Mouse (Mus musculus): Measurements from ENCODE around the gene Slc35a5. TPM values are rescaled to one million over a fixed set of nuclear protein-coding genes. Genes with fewer than 3 reads are reported as not detected.

The Slc35a5 gene
- total RNA-seq, 4 experiments from 2014 or later, result 8.8 to 12.6 (median 10.2) TPM

- no peak for DNase-seq (ENCODE audit: low spot score)
Measured at GRCm38 (mm10) chr16:45117200-45117599, 41.3 kb downstream of the Slc35a5 start.

GRCm38 (mm10) chr16:45110498-45110897, 48.0 kb downstream of the Slc35a5 start:
- peak; percentile 61 for DNase-seq (ENCODE audit: low spot score)

- no peak for DNase-seq (ENCODE audit: low spot score)
Measured at GRCm38 (mm10) chr16:45108203-45108878, 50.2 kb downstream of the Slc35a5 start.

- no peak for DNase-seq (ENCODE audit: low spot score)
Measured at GRCm38 (mm10) chr16:45104993-45105392, 53.5 kb downstream of the Slc35a5 start.

- peak; percentile 63 for DNase-seq (ENCODE audit: low spot score)
Measured at GRCm38 (mm10) chr16:45100892-45101291, 57.6 kb downstream of the Slc35a5 start.

- no peak for DNase-seq (ENCODE audit: low spot score)
Measured at GRCm38 (mm10) chr16:45098886-45099210, 59.7 kb downstream of the Slc35a5 start.

GRCm38 (mm10) chr16:45098186-45098885, 60.2 kb downstream of the Slc35a5 start:
- no peak for DNase-seq (ENCODE audit: low spot score)

- DNase-seq (ENCODE audit: low spot score), result no peak
Measured at GRCm38 (mm10) chr16:45097467-45097866, 61.0 kb downstream of the Slc35a5 start.

GRCm38 (mm10) chr16:45095561-45096482, 62.7 kb downstream of the Slc35a5 start:
- DNase-seq (ENCODE audit: low spot score), result no peak

- no peak for DNase-seq (ENCODE audit: low spot score)
Measured at GRCm38 (mm10) chr16:45095030-45095429, 63.5 kb downstream of the Slc35a5 start.

- no peak for DNase-seq (ENCODE audit: low spot score)
Measured at GRCm38 (mm10) chr16:45094136-45094756, 64.3 kb downstream of the Slc35a5 start.

GRCm38 (mm10) chr16:45093137-45093731, 65.3 kb downstream of the Slc35a5 start, which contains the start of gene Ccdc80:
Gene Ccdc80, plus strand, starts transcription at chr16:45093402.
- DNase-seq (ENCODE audit: low spot score), result peak; percentile 53

- peak; percentile 78 for DNase-seq (ENCODE audit: low spot score)
Measured at GRCm38 (mm10) chr16:45090005-45090404, 68.5 kb downstream of the Slc35a5 start.

Other genes starting within 250 kb of the Slc35a5 start
- not detected for gene Cd200r3, start 215.0 kb downstream of the Slc35a5 start, total RNA-seq (2022)
- 10 to 100 TPM; 41.6 to 54.5 (median 48.7) TPM for gene Ccdc80, start 65.3 kb downstream of the Slc35a5 start, total RNA-seq (2022)
- 10 to 100 TPM; 21.6 to 24.2 (median 22.4) TPM for gene Atg3, start 79 bp upstream of the Slc35a5 start, total RNA-seq (2022)
- under 1 TPM; 0.37 to 0.43 (median 0.39) TPM for gene Btla, start 65.6 kb upstream of the Slc35a5 start, total RNA-seq (2022)

Measured in heart, adult 8-10 months (tissue).